Mouse (Mus musculus): ENCODE measurements around the gene Pam.

GRCm38 (mm10) chr1:97761477-97761876, 334.0 kb downstream of the Pam start:
- TF ChIP-seq CTCF (conservative IDR thresholded peaks at IDR 0.05; ENCODE audit: insufficient read depth, insufficient read length, low read depth, low read length) (no peak), POLR2A (IDR thresholded peaks at IDR 0.05; ENCODE audit: low read depth, low read length) (no peak)

Measured in kidney, adult 2 months (tissue).